Mouse (Mus musculus) thymus, postnatal 4 days (tissue): ENCODE results near the gene Gm20388.
A peak's percentile ranks its signal among the peaks of the same experiment; 100 is the strongest.

Source experiments
- DNase-seq: peaks from one replicate; pipeline ENCODE4 v3.0.0; 2021

The Gm20388 gene

GRCm38 (mm10) chr8:122678896-122679210, 2768.2 kb downstream of the Gm20388 start:
- DNase-seq: no peak

GRCm38 (mm10) chr8:122679325-122679920, 2768.8 kb downstream of the Gm20388 start:
- DNase-seq: no peak

- DNase-seq: peak; percentile 46
These were observed 2769.5 kb downstream of the Gm20388 start for GRCm38 (mm10) chr8:122680171-122680570.

GRCm38 (mm10) chr8:122682820-122683219, 2772.2 kb downstream of the Gm20388 start:
- no peak for DNase-seq

GRCm38 (mm10) chr8:122685097-122685861, 2774.6 kb downstream of the Gm20388 start:
- no peak for DNase-seq

- no peak for DNase-seq
These were observed 2776.2 kb downstream of the Gm20388 start for GRCm38 (mm10) chr8:122686879-122687278.

- no peak for DNase-seq
These were observed 2778.7 kb downstream of the Gm20388 start for GRCm38 (mm10) chr8:122689315-122689714.

- no peak for DNase-seq
These were observed 2780.4 kb downstream of the Gm20388 start for GRCm38 (mm10) chr8:122691018-122691417.

- no peak for DNase-seq
These were observed 2781.5 kb downstream of the Gm20388 start for GRCm38 (mm10) chr8:122692152-122692551.

GRCm38 (mm10) chr8:122695438-122696042, 2784.9 kb downstream of the Gm20388 start:
- no peak for DNase-seq

GRCm38 (mm10) chr8:122697181-122697581, 2786.5 kb downstream of the Gm20388 start:
- peak; percentile 76 for DNase-seq

- peak; percentile 57 for DNase-seq
These were observed 2786.9 kb downstream of the Gm20388 start for GRCm38 (mm10) chr8:122697586-122697985.

GRCm38 (mm10) chr8:122698254-122698768, 2787.7 kb downstream of the Gm20388 start:
- DNase-seq: peak; percentile 72

GRCm38 (mm10) chr8:122699005-122699492, 2788.4 kb downstream of the Gm20388 start, which contains the start of gene Cbfa2t3:
TSS of gene Cbfa2t3 (minus strand) at chr8:122699109.
- DNase-seq: peak; percentile 78

GRCm38 (mm10) chr8:122700628-122701027, 2790.0 kb downstream of the Gm20388 start:
- peak; percentile 59 for DNase-seq

GRCm38 (mm10) chr8:122701441-122702185, 2791.0 kb downstream of the Gm20388 start:
- peak; percentile 80 for DNase-seq

- DNase-seq: peak; percentile 64
These were observed 2791.8 kb downstream of the Gm20388 start for GRCm38 (mm10) chr8:122702301-122702941.

GRCm38 (mm10) chr8:122702957-122703356, 2792.3 kb downstream of the Gm20388 start:
- no peak for DNase-seq

- no peak for DNase-seq
These were observed 2794.0 kb downstream of the Gm20388 start for GRCm38 (mm10) chr8:122704612-122705011.

GRCm38 (mm10) chr8:122705901-122706561, 2795.4 kb downstream of the Gm20388 start:
- DNase-seq: no peak

GRCm38 (mm10) chr8:122707184-122707583, 2796.5 kb downstream of the Gm20388 start:
- peak; percentile 41 for DNase-seq
